Mouse (Mus musculus): ENCODE data around the gene Lbhd2.
A peak's percentile ranks its signal among the peaks of the same experiment; 100 is the strongest.

DNA sequence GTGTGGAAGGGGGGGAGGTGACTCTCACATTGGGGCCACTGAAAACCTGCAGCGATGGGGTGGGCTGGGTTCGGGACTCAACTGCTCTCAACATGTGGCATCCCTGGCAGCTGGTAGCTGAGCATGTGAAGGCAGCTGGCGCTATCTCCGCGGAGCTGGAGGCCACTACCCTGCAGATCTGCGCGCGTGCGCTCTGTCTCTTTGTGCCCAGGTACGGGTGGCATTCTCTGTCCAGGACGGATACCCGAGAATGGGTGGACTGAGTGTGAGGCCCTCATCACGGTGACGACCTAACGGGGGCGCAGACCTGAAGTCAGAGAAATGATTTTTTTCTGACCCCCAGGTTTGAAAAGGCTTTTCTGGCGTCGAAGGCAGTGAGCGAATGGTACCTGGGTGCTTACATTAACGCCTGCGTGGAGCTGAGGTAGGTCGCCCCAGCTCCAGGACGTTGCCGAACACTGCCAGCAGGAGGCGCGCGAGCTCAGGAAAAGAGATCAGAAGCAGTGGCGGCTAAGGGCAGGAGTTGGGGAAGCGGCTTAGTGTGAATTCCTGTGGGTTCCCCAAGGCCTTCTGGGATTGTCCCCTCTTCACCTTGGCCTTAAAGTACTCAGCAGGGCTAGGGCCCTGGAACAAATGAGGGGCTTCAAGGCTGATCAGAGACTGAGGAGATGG, 19.3 kb downstream of the Lbhd2 start:
- peak; percentile 96 for TF ChIP-seq CTCF (IDR thresholded peaks at IDR 0.05; ENCODE audit: extremely low read depth, insufficient read depth, low read length)
- TF ChIP-seq POLR2A (IDR thresholded peaks at IDR 0.05; ENCODE audit: extremely low read depth, insufficient read depth, low read length), result no peak

Measured in cortical plate, adult 2 months (tissue).